Mouse (Mus musculus) heart, adult 18-20 months (tissue): ENCODE data around the gene Avpr1b. TPM values are rescaled to one million over a fixed set of nuclear protein-coding genes. Genes with fewer than 3 reads are reported as not detected.
"Not testable (repeated sequence)": the region's sequence is repeated elsewhere in the genome, so short reads cannot be mapped to it uniquely, and the experiment has no call there.

Experiments used
- DNase-seq, 2 experiments: peaks; one replicate each; pipeline ENCODE4 v3.0.0; 2021 to 2022; ENCODE audit warnings: mixed read lengths in 1 of 2
- total RNA-seq, 2 experiments: library from RNA; stranded (reverse); gene quantifications; 2 replicates each; pipeline ENCODE4 v1.2.3; 2021

Gene Avpr1b
- total RNA-seq, 2 experiments from 2014 or later = not detected

- no peak for DNase-seq
These were observed 20.3 kb downstream of the Avpr1b start for GRCm38 (mm10) chr1:131619348-131619747.

GRCm38 (mm10) chr1:131623644-131624043 is 24.6 kb downstream of the Avpr1b start:
- DNase-seq = no peak

GRCm38 (mm10) chr1:131624175-131624835 is 25.3 kb downstream of the Avpr1b start:
- DNase-seq = no peak

- DNase-seq = no peak
These were observed 27.2 kb downstream of the Avpr1b start for GRCm38 (mm10) chr1:131626200-131626599.

GRCm38 (mm10) chr1:131632216-131632615 is 33.2 kb downstream of the Avpr1b start:
- DNase-seq = not testable (repeated sequence)

GRCm38 (mm10) chr1:131634495-131634894 is 35.5 kb downstream of the Avpr1b start:
- no peak for DNase-seq

GRCm38 (mm10) chr1:131637791-131638540 is 38.9 kb downstream of the Avpr1b start, which contains the start of gene Ctse:
Ctse (plus strand) TSS chr1:131638306.
- no peak for DNase-seq

- DNase-seq = no peak
These were observed 39.7 kb downstream of the Avpr1b start for GRCm38 (mm10) chr1:131638541-131639421.

GRCm38 (mm10) chr1:131640062-131640461 is 41.0 kb downstream of the Avpr1b start:
- DNase-seq = no peak

GRCm38 (mm10) chr1:131641565-131641964 is 42.5 kb downstream of the Avpr1b start:
- DNase-seq = no peak

GRCm38 (mm10) chr1:131642251-131642650 is 43.2 kb downstream of the Avpr1b start:
- no peak for DNase-seq

- no peak for DNase-seq
These were observed 53.8 kb downstream of the Avpr1b start for GRCm38 (mm10) chr1:131652670-131653443.

GRCm38 (mm10) chr1:131655601-131656000 is 56.6 kb downstream of the Avpr1b start:
- no peak for DNase-seq

- DNase-seq = peak; percentile 90 to 92
These were observed 58.9 kb downstream of the Avpr1b start for GRCm38 (mm10) chr1:131657945-131658354.

- DNase-seq = no peak
These were observed 60.6 kb downstream of the Avpr1b start for GRCm38 (mm10) chr1:131659512-131660085.

GRCm38 (mm10) chr1:131660266-131660665 is 61.2 kb downstream of the Avpr1b start:
- DNase-seq = no peak

- DNase-seq = no peak
These were observed 61.9 kb downstream of the Avpr1b start for GRCm38 (mm10) chr1:131660716-131661472.
